Mouse (Mus musculus) heart, embryonic 13.5 days (tissue): ENCODE data around the gene Gm26566. TPM values are rescaled to one million over a fixed set of nuclear protein-coding genes. Genes with fewer than 3 reads are reported as not detected.
A peak's percentile ranks its signal among the peaks of the same experiment; 100 is the strongest.
"Not testable (repeated sequence)": the region's sequence is repeated elsewhere in the genome, so short reads cannot be mapped to it uniquely, and the experiment has no call there.

ENCODE experiments used
- ATAC-seq: fragments of 200-750 bp; cut with Nextera tagmentation; 2 replicates; pipeline ENCODE4 v1.8.0; 2017; ENCODE audit warnings: moderate TSS enrichment; ENCODE audit not compliant: insufficient number of reproducible peaks, low FRiP score, low TSS enrichment; ENCODE audit errors: extremely low read depth
- H3K27ac ChIP-seq: fragments of 300-500 bp; sonication (generic); replicated peaks from 2 replicates; pipeline ENCODE4 v1.5.1; 2015; ENCODE audit warnings: moderate library complexity, mild to moderate bottlenecking, inconsistent platforms
- H3K27me3 ChIP-seq: fragments of 300-500 bp; sonication (generic); replicated peaks from 2 replicates; pipeline ENCODE4 v1.6.1; 2015; ENCODE audit warnings: mild to moderate bottlenecking, inconsistent platforms
- H3K36me3 ChIP-seq: fragments of 300-500 bp; sonication (generic); 2 replicates; pipeline ENCODE4 v1.6.1; 2015; ENCODE audit warnings: mild to moderate bottlenecking, inconsistent platforms
- H3K4me1 ChIP-seq: fragments of 300-500 bp; sonication (generic); 2 replicates; pipeline ENCODE4 v1.6.1; 2015; ENCODE audit warnings: inconsistent platforms
- H3K4me2 ChIP-seq: fragments of 300-500 bp; sonication (generic); 2 replicates; pipeline ENCODE4 v1.6.1; 2015; ENCODE audit warnings: inconsistent platforms, mild to moderate bottlenecking, moderate library complexity
- H3K4me3 ChIP-seq: fragments of 300-500 bp; sonication (generic); 2 replicates; pipeline ENCODE4 v1.5.1; 2015; ENCODE audit warnings: moderate library complexity, mild to moderate bottlenecking, inconsistent platforms
- H3K9ac ChIP-seq: fragments of 300-500 bp; sonication (generic); 2 replicates; pipeline ENCODE4 v1.6.1; 2015; ENCODE audit warnings: inconsistent platforms, mild to moderate bottlenecking, moderate library complexity
- H3K9me3 ChIP-seq: fragments of 300-500 bp; sonication (generic); 2 replicates; pipeline ENCODE4 v1.6.1; 2016; ENCODE audit warnings: inconsistent platforms
- WGBS: fragments of 180-500 bp; shearing (Covaris S2); methylation state at CpG from one replicate; pipeline ENCODE4 v1.1.7; 2015; ENCODE audit warnings: mixed read lengths; 5-methylcytosine and 5-hydroxymethylcytosine counted together
- polyA plus RNA-seq: library from polyadenylated mRNA; unstranded; fragments of >200 nt; fragmentation: Nextera tagmentation; extraction: Ambion mirVana; gene quantifications from 2 replicates; pipeline ENCODE4 v1.2.1, GENCODE M21; 2015

Gene Gm26566
- polyA plus RNA-seq, 1 experiment from 2014 or later, result 0.33 TPM

- Histone ChIP-seq H3K4me1 (peaks cover 4% of the 10 kb centered on the region), H3K4me3 (no peak overlapping the region), H3K4me2 (no peak overlapping the region), H3K9ac (no peak overlapping the region), H3K9me3 (no peaks in the 10 kb centered on the region), H3K27ac (no peak overlapping the region), H3K36me3 (no peaks in the 10 kb centered on the region), H3K27me3 (peaks cover 7% of the 10 kb centered on the region; the same call in 1 of the 2 replicates)
- no peak for ATAC-seq
- 76% methylated on average over 4 of the region's 4 CpGs for WGBS
These were observed 19.8 kb downstream of the Gm26566 start for GRCm38 (mm10) chr4:88741426-88741825.

DNA sequence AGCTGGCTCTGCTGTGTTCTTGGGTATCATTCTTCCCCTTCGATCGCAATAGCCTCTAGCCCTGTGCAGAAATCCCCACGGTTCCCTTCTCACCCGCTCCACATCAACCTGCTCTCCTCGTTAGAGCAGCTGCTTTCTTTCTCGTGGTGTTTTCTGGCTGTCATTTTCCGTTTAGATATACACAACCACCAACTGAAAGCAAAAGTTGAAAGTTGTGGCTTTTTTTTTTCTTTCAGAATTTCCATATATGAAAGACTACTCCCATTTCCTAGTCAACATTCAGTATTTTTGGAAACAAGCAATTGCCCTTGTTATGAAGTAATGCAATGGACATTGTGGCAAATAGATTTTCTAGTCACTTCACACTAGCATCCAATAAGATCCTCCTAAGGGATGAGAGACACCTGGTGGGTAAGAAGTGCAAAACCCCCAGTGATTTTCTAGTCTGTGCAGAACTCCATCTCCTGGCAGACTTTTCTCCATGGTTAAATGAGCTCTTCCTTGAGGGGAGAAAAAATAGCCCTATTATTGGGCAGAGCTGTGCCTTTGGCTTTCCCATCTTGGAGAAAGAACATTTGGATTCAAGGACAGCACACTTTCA, 21.3 kb downstream of the Gm26566 start:
- Histone ChIP-seq H3K4me2 (no peak overlapping the region), H3K27me3 (peaks cover 7% of the 10 kb centered on the region; the same call in 1 of the 2 replicates), H3K4me1 (peaks cover 2% of the 10 kb centered on the region), H3K9me3 (no peaks in the 10 kb centered on the region), H3K4me3 (no peak overlapping the region), H3K36me3 (no peaks in the 10 kb centered on the region), H3K9ac (no peak overlapping the region), H3K27ac (no peak overlapping the region)
- no peak for ATAC-seq
- 63% methylated on average over 7 of the region's 7 CpGs for WGBS

DNA sequence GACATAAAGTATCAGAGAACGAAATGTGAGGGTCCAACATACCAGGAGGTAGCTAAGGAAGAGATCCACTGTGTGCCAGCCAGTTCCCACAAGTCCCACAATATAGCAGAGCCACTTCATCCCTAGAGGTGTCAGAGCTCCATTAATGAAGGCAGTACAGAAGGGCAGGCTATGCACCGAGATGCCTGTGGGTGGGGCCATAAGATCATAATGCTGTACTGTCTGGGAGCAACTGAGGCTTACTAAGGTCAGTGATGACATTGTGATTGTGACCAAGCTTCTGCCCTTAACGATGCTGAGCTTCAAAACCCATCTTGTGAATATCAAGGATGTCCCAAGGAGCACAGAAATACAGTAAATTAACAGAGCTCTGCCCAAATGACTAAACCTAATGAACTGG, 22.6 kb downstream of the Gm26566 start:
- no peak for ATAC-seq
- Histone ChIP-seq H3K27ac (no peak overlapping the region), H3K4me2 (no peak overlapping the region), H3K4me1 (no peaks in the 10 kb centered on the region), H3K9ac (no peak overlapping the region), H3K9me3 (no peaks in the 10 kb centered on the region), H3K36me3 (no peaks in the 10 kb centered on the region), H3K27me3 (peaks cover 3% of the 10 kb centered on the region; the same call in 1 of the 2 replicates), H3K4me3 (no peak overlapping the region)
- WGBS, result 58% methylated on average over 3 of the region's 3 CpGs

GRCm38 (mm10) chr4:88749926-88750325, 28.3 kb downstream of the Gm26566 start:
- ATAC-seq, result no peak
- WGBS, result 56% methylated on average over 6 of the region's 6 CpGs
- Histone ChIP-seq H3K9me3 (no peaks in the 10 kb centered on the region), H3K4me3 (no peak overlapping the region), H3K27ac (no peak overlapping the region), H3K27me3 (no peaks in the 10 kb centered on the region; the same call in 1 of the 2 replicates), H3K4me1 (no peaks in the 10 kb centered on the region), H3K4me2 (no peak overlapping the region), H3K9ac (no peak overlapping the region), H3K36me3 (no peaks in the 10 kb centered on the region)

DNA sequence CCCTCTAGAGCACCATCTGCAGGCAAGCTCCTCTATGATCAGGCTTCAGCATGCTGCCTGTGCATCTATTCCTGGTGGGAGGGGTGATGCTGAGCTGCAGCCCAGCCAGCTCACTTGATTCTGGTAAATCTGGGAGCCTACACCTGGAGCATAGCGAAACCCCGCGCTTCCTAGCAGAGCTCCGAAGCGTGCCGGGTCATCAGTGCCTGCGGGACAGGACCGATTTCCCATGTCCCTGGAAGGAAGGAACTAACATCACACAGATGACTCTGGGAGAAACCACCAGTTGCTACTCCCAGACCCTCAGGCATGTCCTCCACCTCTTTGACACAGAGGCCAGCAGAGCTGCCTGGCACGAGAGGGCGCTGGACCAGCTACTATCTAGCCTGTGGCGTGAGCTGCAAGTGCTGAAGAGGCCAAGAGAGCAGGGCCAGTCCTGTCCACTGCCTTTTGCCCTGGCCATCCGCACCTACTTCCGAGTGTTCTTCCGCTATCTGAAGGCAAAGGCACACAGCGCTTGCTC, 33.3 kb downstream of the Gm26566 start, which contains the start of gene Gm13271:
Gene Gm13271, plus strand, starts transcription at position 51 of the 523 bp plus-strand sequence.
- 56% methylated on average over 15 of the region's 15 CpGs for WGBS
- not testable (repeated sequence) for ATAC-seq

GRCm38 (mm10) chr4:88756581-88757513, 35.2 kb downstream of the Gm26566 start:
- not testable (repeated sequence) for ATAC-seq, H3K27me3 ChIP-seq, H3K36me3 ChIP-seq, H3K9me3 ChIP-seq
- Histone ChIP-seq H3K4me3 (peak overlapping the region; percentile 60), H3K4me1 (peaks cover 15% of the 10 kb centered on the region), H3K9ac (peak overlapping the region; percentile 89), H3K4me2 (peak overlapping the region; percentile 77), H3K27ac (peak overlapping the region; percentile 95)
- 9% methylated on average over 29 of the region's 31 CpGs for WGBS

More for the DNA sequence above, 33.3 kb downstream of the Gm26566 start, which contains the start of gene Gm13271:
- H3K36me3 ChIP-seq, H3K9me3 ChIP-seq, H3K9ac ChIP-seq, H3K4me3 ChIP-seq, H3K27me3 ChIP-seq, H3K4me2 ChIP-seq: not testable (repeated sequence)
- Histone ChIP-seq H3K27ac (peak within 1 kb of the TSS; percentile 48; the same call in 1 of the 2 replicates), H3K4me1 (peaks cover 15% of the 10 kb centered on the region)

DNA sequence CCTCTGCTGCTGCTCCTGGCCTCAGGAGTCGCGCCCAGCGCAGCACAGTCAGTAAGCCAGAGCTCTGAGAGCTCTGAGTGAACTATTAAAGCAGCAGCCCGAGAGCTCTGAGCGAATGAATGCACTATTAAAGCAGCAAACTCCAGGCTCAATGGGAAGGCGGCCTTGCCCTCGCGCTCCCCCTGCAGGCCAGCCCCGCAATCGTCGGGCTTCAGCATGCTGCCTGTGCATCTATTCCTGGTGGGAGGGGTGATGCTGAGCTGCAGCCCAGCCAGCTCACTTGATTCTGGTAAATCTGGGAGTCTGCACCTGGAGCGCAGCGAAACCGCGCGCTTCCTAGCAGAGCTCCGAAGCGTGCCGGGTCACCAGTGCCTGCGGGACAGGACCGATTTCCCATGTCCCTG, 36.0 kb downstream of the Gm26566 start:
- ATAC-seq, result peak; percentile 97
- Histone ChIP-seq H3K4me1 (peaks cover 15% of the 10 kb centered on the region), H3K4me3 (peak overlapping the region; percentile 60), H3K27ac (peak overlapping the region; percentile 95), H3K4me2 (peak overlapping the region; percentile 77), H3K9ac (peak overlapping the region; percentile 89; the same call in 1 of the 2 replicates)
- not testable (repeated sequence) for H3K9me3 ChIP-seq, H3K36me3 ChIP-seq, H3K27me3 ChIP-seq
- WGBS, result under 1% methylated on average over 21 of the region's 21 CpGs

DNA sequence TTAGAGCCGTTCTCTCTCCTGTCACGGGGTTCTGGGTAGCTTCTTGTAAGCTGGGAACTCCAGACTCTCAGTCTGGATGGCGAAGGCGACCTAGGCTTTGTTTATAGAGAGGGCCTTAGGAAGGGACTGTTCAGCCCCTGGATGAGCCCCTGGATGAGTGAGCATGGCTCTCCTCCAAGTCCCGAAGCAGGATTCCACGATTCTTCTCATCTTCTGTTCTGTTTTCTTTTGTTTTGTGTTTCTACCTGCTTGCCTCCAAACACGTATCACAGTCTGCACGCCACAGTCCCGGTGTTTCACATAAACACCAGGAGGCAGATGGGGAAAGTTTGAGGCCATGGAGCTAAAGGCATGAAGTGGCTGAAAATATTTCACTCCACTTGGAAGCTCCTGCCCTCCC, 37.1 kb downstream of the Gm26566 start:
- H3K4me2 ChIP-seq, H3K27ac ChIP-seq, H3K4me3 ChIP-seq, H3K9me3 ChIP-seq, H3K9ac ChIP-seq, ATAC-seq, H3K27me3 ChIP-seq, H3K36me3 ChIP-seq: not testable (repeated sequence)
- WGBS, result 77% methylated on average over 9 of the region's 9 CpGs
- H3K4me1 ChIP-seq, result peaks cover 15% of the 10 kb centered on the region

DNA sequence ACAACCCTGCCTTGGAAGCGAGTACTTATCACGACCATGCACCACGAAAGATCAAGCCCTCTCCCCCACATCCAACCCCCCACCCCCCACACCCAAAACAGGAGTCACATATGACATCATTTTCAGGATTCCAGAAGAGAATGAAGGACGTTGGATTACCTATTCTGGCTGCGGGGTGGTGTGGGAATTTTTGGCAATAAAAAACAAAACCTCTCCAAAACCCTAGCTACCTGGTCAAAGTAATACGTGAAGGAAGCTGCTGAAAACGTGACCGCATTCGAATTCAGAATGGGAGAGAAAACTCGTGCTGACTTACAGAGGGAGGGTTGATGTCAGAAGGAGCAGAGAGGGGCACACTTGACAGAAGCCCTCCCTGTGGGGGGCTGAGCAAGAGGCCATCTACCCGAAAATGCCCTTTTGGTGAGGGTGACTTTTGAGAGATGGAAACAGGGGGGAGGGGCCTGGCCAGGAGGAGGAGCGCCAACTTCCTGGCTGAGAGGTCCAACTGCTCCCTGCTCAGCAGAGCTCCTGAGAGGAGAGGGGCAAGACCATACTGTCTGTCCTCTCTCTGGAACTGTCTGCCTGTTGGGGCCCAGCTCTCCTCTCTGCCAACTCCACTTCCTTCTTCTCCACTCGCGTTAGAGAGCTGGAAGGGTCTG, 38.1 kb downstream of the Gm26566 start, which contains the start of gene Gm13283:
Gene Gm13283, plus strand, starts transcription at position 510 of the 659 bp plus-strand sequence.
- WGBS, result 20% methylated on average over 10 of the region's 14 CpGs
- not testable (repeated sequence) for H3K36me3 ChIP-seq, H3K9me3 ChIP-seq, H3K27me3 ChIP-seq, ATAC-seq
- Histone ChIP-seq H3K4me1 (peaks cover 15% of the 10 kb centered on the region), H3K4me3 (peak within 1 kb of the TSS; percentile 44), H3K9ac (peak within 1 kb of the TSS; percentile 73; the same call in 1 of the 2 replicates), H3K4me2 (peak within 1 kb of the TSS; percentile 56), H3K27ac (peak within 1 kb of the TSS; percentile 65)

DNA sequence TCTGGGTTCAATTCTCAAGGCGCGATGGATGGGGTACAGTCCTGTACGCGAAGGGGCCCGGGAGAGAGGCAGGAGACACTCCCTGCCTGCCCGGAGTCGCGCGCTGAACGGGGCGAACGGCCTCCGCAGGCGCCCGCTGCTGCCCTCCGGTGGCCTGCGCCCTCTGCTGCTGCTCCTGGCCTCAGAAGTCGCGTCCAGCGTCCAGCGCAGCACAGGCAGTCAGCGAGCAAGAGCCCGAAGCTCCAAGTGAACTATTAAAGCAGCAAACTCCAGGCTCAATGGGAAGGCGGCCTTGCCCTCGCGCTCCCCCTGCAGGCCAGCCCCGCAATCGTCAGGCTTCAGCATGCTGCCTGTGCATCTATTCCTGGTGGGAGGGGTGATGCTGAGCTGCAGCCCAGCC, 38.8 kb downstream of the Gm26566 start:
- H3K27me3 ChIP-seq, ATAC-seq, H3K36me3 ChIP-seq, H3K9me3 ChIP-seq: not testable (repeated sequence)
- H3K27ac ChIP-seq, result peak overlapping the region; percentile 65
- peak overlapping the region; percentile 56 for H3K4me2 ChIP-seq
- H3K4me3 ChIP-seq, result peak overlapping the region; percentile 44
- H3K4me1 ChIP-seq, result peaks cover 15% of the 10 kb centered on the region
- peak overlapping the region; percentile 73; the same call in 1 of the 2 replicates for H3K9ac ChIP-seq
- WGBS, result 0% methylated on average over 25 of the region's 28 CpGs

DNA sequence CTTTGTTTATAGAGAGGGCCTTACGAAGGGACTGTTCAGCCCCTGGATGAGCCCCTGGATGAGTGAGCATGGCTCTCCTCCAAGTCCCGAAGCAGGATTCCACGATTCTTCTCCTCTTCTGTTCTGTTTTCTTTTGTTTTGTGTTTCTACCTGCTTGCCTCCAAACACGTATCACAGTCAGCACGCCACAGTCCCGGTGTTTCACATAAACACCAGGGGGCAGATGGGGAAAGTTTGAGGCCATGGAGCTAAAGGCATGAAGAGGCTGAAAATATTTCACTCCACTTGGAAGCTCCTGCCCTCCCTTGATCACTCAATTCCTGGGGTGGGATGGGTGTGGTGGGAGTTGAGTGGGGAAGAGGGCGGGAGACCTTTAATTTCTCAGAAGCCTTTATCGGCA, 40.2 kb downstream of the Gm26566 start:
- 55% methylated on average over 6 of the region's 8 CpGs for WGBS
- not testable (repeated sequence) for H3K36me3 ChIP-seq, H3K9me3 ChIP-seq, H3K27ac ChIP-seq, H3K27me3 ChIP-seq, H3K4me1 ChIP-seq, H3K4me2 ChIP-seq, H3K4me3 ChIP-seq, ATAC-seq, H3K9ac ChIP-seq
